Mouse (Mus musculus): ENCODE results near the gene Sv2a.

GRCm38 (mm10) chr3:96209242-96209641, 28.3 kb downstream of the Sv2a start:
- TF ChIP-seq CTCF (IDR thresholded peaks at IDR 0.05; ENCODE audit: low read depth): peak; percentile 66
- TF ChIP-seq EP300 (optimal IDR thresholded peaks at IDR 0.05): no peak
